Mouse (Mus musculus) CH12.LX (cell line): ENCODE data around the gene Msantd2. TPM values are rescaled to one million over a fixed set of nuclear protein-coding genes. Genes with fewer than 3 reads are reported as not detected.

Experiments used
- DNase-seq: peaks from one replicate; pipeline ENCODE4 v3.0.0-alpha.2; 2013; ENCODE audit errors: extremely low read depth
- H3K27ac ChIP-seq: 2 replicates; pipeline ENCODE4 v1.5.1; 2012; ENCODE audit warnings: low read depth, mild to moderate bottlenecking, control low read depth, moderate library complexity; ENCODE audit not compliant: insufficient read depth
- H3K27me3 ChIP-seq: replicated peaks from 2 replicates; pipeline ENCODE3; 2012; ENCODE audit warnings: inconsistent platforms
- H3K36me3 ChIP-seq, 2 experiments: replicated peaks in 1 of 2; 2 replicates each; pipeline versions ENCODE3 to v1.6.1; 2012; ENCODE audit warnings: inconsistent platforms in 1 of 2, low read length in 1 of 2, mild to moderate bottlenecking in 1 of 2, mixed read lengths in 1 of 2, moderate library complexity in 1 of 2; ENCODE audit not compliant: control insufficient read depth in 1 of 2, insufficient read depth in 1 of 2
- H3K4me1 ChIP-seq, 2 experiments: 2 replicates each; pipeline ENCODE4 v1.6.1; 2012; ENCODE audit warnings: inconsistent platforms in 1 of 2, moderate library complexity in 1 of 2; ENCODE audit not compliant: insufficient read depth in 2 of 2, control insufficient read depth in 1 of 2
- H3K4me2 ChIP-seq: 2 replicates; pipeline ENCODE4 v1.6.1; 2012; ENCODE audit warnings: low read depth, mild to moderate bottlenecking, control low read depth; ENCODE audit not compliant: poor library complexity, insufficient read depth, severe bottlenecking
- H3K4me3 ChIP-seq, 3 experiments: fragments of 150-350 bp in 1 of 3; sonication (generic) in 1 of 3; replicated peaks in 1 of 3; 2 replicates each; pipeline versions ENCODE3 to v1.5.1; 2011 to 2012; ENCODE audit warnings: low read depth in 2 of 3, low read length in 2 of 3, mild to moderate bottlenecking in 2 of 3, moderate library complexity in 2 of 3, control low read depth in 1 of 3, improper control_type of control experiment in 1 of 3, inconsistent platforms in 1 of 3, mixed read lengths in 1 of 3; ENCODE audit not compliant: poor library complexity in 1 of 3
- H3K79me2 ChIP-seq: replicated peaks from 2 replicates; pipeline ENCODE4 v1.6.1; 2012; ENCODE audit warnings: mild to moderate bottlenecking, moderate library complexity; ENCODE audit not compliant: control insufficient read depth, poor library complexity, insufficient read depth, severe bottlenecking; ENCODE audit errors: extremely low read depth
- H3K9ac ChIP-seq: 2 replicates; pipeline ENCODE4 v1.6.1; 2012; ENCODE audit warnings: low read depth, mild to moderate bottlenecking, control low read depth, moderate library complexity; ENCODE audit not compliant: insufficient read depth
- H3K9me3 ChIP-seq: replicated peaks from 2 replicates; pipeline ENCODE3; 2012; ENCODE audit warnings: low read length, inconsistent platforms, mixed read lengths
- BHLHE40 ChIP-seq: IDR thresholded peaks from 2 replicates; pipeline ENCODE4 v1.6.1; 2011; ENCODE audit warnings: mild to moderate bottlenecking, low read depth, low read length, improper control_type of control experiment
- CHD2 ChIP-seq: IDR thresholded peaks from 2 replicates; pipeline ENCODE4 v1.6.1; 2011; ENCODE audit warnings: low read length, improper control_type of control experiment
- GABPA ChIP-seq: IDR thresholded peaks from 2 replicates; pipeline ENCODE4 v1.6.1; 2012; ENCODE audit warnings: low read depth, low read length, improper control_type of control experiment, inconsistent platforms; ENCODE audit not compliant: insufficient replicate concordance
- HCFC1 ChIP-seq: IDR thresholded peaks from 2 replicates; pipeline ENCODE4 v1.6.1; 2012; ENCODE audit warnings: low read depth, mild to moderate bottlenecking, inconsistent platforms, low read length, improper control_type of control experiment
- IRF4 ChIP-seq: IDR thresholded peaks from 2 replicates; pipeline ENCODE4 v1.6.1; 2014; ENCODE audit warnings: low read depth, mild to moderate bottlenecking, inconsistent platforms, low read length, improper control_type of control experiment
- JUN ChIP-seq: IDR thresholded peaks from 2 replicates; pipeline ENCODE4 v1.6.1; 2011; ENCODE audit warnings: low read depth, mild to moderate bottlenecking, low read length, improper control_type of control experiment, moderate library complexity; ENCODE audit not compliant: insufficient read depth
- KAT2A ChIP-seq: IDR thresholded peaks from 2 replicates; pipeline ENCODE4 v1.6.1; 2012; ENCODE audit warnings: low read length, improper control_type of control experiment, inconsistent platforms; ENCODE audit not compliant: insufficient replicate concordance
- MAFK ChIP-seq: IDR thresholded peaks from 2 replicates; pipeline ENCODE4 v1.6.1; 2011; ENCODE audit warnings: low read length, improper control_type of control experiment; ENCODE audit not compliant: insufficient replicate concordance
- NRF1 ChIP-seq: IDR thresholded peaks from 2 replicates; pipeline ENCODE4 v1.6.1; 2014; ENCODE audit warnings: low read depth, mild to moderate bottlenecking, inconsistent platforms, low read length, improper control_type of control experiment, moderate library complexity
- RAD21 ChIP-seq: IDR thresholded peaks from 2 replicates; pipeline ENCODE4 v1.6.1; 2011; ENCODE audit warnings: low read depth, mild to moderate bottlenecking, low read length, improper control_type of control experiment, moderate library complexity
- TBP ChIP-seq: conservative IDR thresholded peaks from 2 replicates; pipeline ENCODE4 v1.6.1; 2011; ENCODE audit warnings: low read depth, low read length, improper control_type of control experiment
- TCF12 ChIP-seq: IDR thresholded peaks from 2 replicates; pipeline ENCODE4 v1.6.1; 2014; ENCODE audit warnings: low read depth, mild to moderate bottlenecking, inconsistent platforms, low read length, improper control_type of control experiment
- dilution Hi-C: fragments of 300-500 bp; cut with MboI; formaldehyde crosslinking; loops from 2 replicates; pipeline ENCODE4 v1.14.3; 2020; ENCODE audit warnings: low sequenced_read_pairs; ENCODE audit not compliant: extremely low pct_unique_long_range_greater_than_20kb, extremely low pct_ligation_motif_present
- in situ Hi-C: fragments of 300-500 bp; cut with MboI; formaldehyde crosslinking; loops from 3 replicates; pipeline ENCODE4 v1.14.3; 2019; ENCODE audit warnings: low sequenced_read_pairs, low pct_ligation_motif_present, low pct_unique_long_range_greater_than_20kb, mixed read lengths
- polyA plus RNA-seq: library from polyadenylated mRNA; unstranded; fragments of >175 nt; gene quantifications from 2 replicates; pipeline ENCODE4 v1.2.1, GENCODE M21; 2012; ENCODE audit warnings: low read depth; ENCODE audit not compliant: insufficient read length
- total RNA-seq, 2 experiments: library from RNA; depleted of rRNA; stranded (reverse); fragments of 300-350 nt in 1 of 2; fragments of >200 nt in 1 of 2; gene quantifications; 2 replicates each; pipeline ENCODE4 v1.2.3; 2012 to 2014

Gene Msantd2
- total and polyA plus RNA-seq, 3 experiments: 11.9 to 16.8 (median 13.8) TPM

GRCm38 (mm10) chr9:37518991-37519390, 29.9 kb downstream of the Msantd2 start:
- in situ Hi-C loops: no loop called here
- H3K4me1 ChIP-seq: peaks cover 5 to 26% of the 10 kb centered on the region in 2 experiments
- dilution Hi-C loops: no loop called here
- H3K4me2 ChIP-seq: no peak overlapping the region
- no peaks in the 10 kb centered on the region for H3K9me3 ChIP-seq
- H3K4me3 ChIP-seq: no peak overlapping the region
- DNase-seq: no peak
- peaks cover 10 to 33% of the 10 kb centered on the region in 2 experiments for H3K36me3 ChIP-seq
- H3K27ac ChIP-seq: no peak overlapping the region
- H3K9ac ChIP-seq: no peak overlapping the region
- no peak for TF ChIP-seq IRF4
- TF ChIP-seq RAD21: no peak
- TF ChIP-seq HCFC1: no peak
- no peak for TF ChIP-seq GABPA
- no peaks in the 10 kb centered on the region for H3K27me3 ChIP-seq
- H3K79me2 ChIP-seq: no peaks in the 10 kb centered on the region; the same call in 1 of the 2 replicates

GRCm38 (mm10) chr9:37519995-37520394, 30.9 kb downstream of the Msantd2 start:
- dilution Hi-C loops: no loop called here
- TF ChIP-seq BHLHE40: no peak
- TF ChIP-seq NRF1: no peak
- no peak for TF ChIP-seq GABPA
- TF ChIP-seq KAT2A: no peak

GRCm38 (mm10) chr9:37525461-37525860, 36.3 kb downstream of the Msantd2 start:
- no peak overlapping the region for H3K4me3 ChIP-seq
- peaks cover 4 to 30% of the 10 kb centered on the region in 2 experiments for H3K36me3 ChIP-seq
- H3K9me3 ChIP-seq: no peaks in the 10 kb centered on the region
- H3K4me1 ChIP-seq: peaks cover 11 to 24% of the 10 kb centered on the region in 2 experiments
- no peak overlapping the region for H3K9ac ChIP-seq
- no peaks in the 10 kb centered on the region for H3K79me2 ChIP-seq
- H3K4me2 ChIP-seq: no peak overlapping the region
- no peaks in the 10 kb centered on the region for H3K27me3 ChIP-seq
- dilution Hi-C loops (no loop called here), in situ Hi-C loops (no loop called here)
- no peak overlapping the region for H3K27ac ChIP-seq
- DNase-seq: no peak
- TF ChIP-seq CHD2: no peak
- no peak for TF ChIP-seq MAFK
- no peak for TF ChIP-seq TBP
- no peak for TF ChIP-seq GABPA
- TF ChIP-seq NRF1: no peak
- no peak for TF ChIP-seq JUN
- TF ChIP-seq TCF12: no peak

More at GRCm38 (mm10) chr9:37519995-37520394, 30.9 kb downstream of the Msantd2 start:
- peaks cover 10 to 36% of the 10 kb centered on the region in 2 experiments for H3K36me3 ChIP-seq
- H3K27me3 ChIP-seq: no peaks in the 10 kb centered on the region
- no peak for DNase-seq
- peaks cover 5 to 26% of the 10 kb centered on the region in 2 experiments for H3K4me1 ChIP-seq
- H3K9ac ChIP-seq: no peak overlapping the region
- no peaks in the 10 kb centered on the region; the same call in 1 of the 2 replicates for H3K79me2 ChIP-seq
- no peak overlapping the region for H3K27ac ChIP-seq
- no peak overlapping the region for H3K4me2 ChIP-seq
- no peak overlapping the region for H3K4me3 ChIP-seq
- no peaks in the 10 kb centered on the region for H3K9me3 ChIP-seq
- in situ Hi-C loops: no loop called here
